Mouse (Mus musculus): ENCODE data around the gene 2310061N02Rik.
"Not testable (repeated sequence)": the region's sequence is repeated elsewhere in the genome, so short reads cannot be mapped to it uniquely, and the experiment has no call there.

DNA sequence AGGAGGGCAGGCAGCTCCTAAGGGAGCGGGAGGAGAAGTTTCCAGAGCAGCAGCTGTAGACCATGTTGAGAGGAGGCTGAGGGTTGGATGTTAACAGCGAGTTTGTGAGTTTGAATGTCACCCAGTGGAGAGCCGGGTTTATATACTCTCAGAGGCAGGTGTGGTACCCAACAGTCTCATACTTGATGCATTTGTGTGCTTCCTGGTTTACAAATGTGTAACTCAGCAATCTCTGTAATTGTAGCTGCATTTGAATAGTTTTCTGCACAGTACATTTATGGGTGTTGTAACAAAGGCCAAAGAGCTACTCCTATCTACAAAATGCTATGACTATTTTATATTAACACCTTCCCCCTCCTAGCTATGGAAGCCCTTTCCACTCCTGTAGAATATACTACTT, 43.8 kb upstream of the 2310061N02Rik start, which contains the start of gene Krtap13:
- not testable (repeated sequence) for TF ChIP-seq CTCF (conservative IDR thresholded peaks at IDR 0.05; ENCODE audit: insufficient read depth, insufficient read length, low read depth, low read length); POLR2A (IDR thresholded peaks at IDR 0.05; ENCODE audit: low read depth, low read length)

All from kidney, adult 2 months (tissue).